Mouse (Mus musculus) limb, embryonic 10.5 days (tissue): ENCODE measurements around the gene Ucn3. TPM values are rescaled to one million over a fixed set of nuclear protein-coding genes. Genes with fewer than 3 reads are reported as not detected.
"Not testable (repeated sequence)": the region's sequence is repeated elsewhere in the genome, so short reads cannot be mapped to it uniquely, and the experiment has no call there.

ENCODE experiments used
- DNase-seq: peaks from one replicate; pipeline ENCODE4 v3.0.0-alpha.2; 2017; ENCODE audit warnings: low spot score
- H3K27ac ChIP-seq: fragments of 300-500 bp; sonication (generic); 2 replicates; pipeline ENCODE4 v1.5.1; 2016; ENCODE audit warnings: mild to moderate bottlenecking
- H3K27me3 ChIP-seq: fragments of 300-500 bp; sonication (generic); 2 replicates; pipeline ENCODE4 v1.6.1; 2016; ENCODE audit warnings: low read depth, mild to moderate bottlenecking; ENCODE audit not compliant: poor library complexity, severe bottlenecking
- H3K36me3 ChIP-seq: fragments of 300-500 bp; sonication (generic); 2 replicates; pipeline ENCODE4 v1.6.1; 2016; ENCODE audit warnings: mild to moderate bottlenecking, moderate library complexity
- H3K4me1 ChIP-seq: fragments of 300-500 bp; sonication (generic); 2 replicates; pipeline ENCODE4 v1.6.1; 2016
- H3K4me3 ChIP-seq: fragments of 300-500 bp; sonication (generic); 2 replicates; pipeline ENCODE4 v1.5.1; 2016; ENCODE audit warnings: mild to moderate bottlenecking, moderate library complexity
- H3K9me3 ChIP-seq: fragments of 300-500 bp; sonication (generic); replicated peaks from 2 replicates; pipeline ENCODE4 v1.6.1; 2016; ENCODE audit warnings: mild to moderate bottlenecking
- WGBS: fragments of 180-500 bp; shearing (Covaris S2); methylation state at CpG from one replicate; pipeline ENCODE4 v1.1.7; 2016; 5-methylcytosine and 5-hydroxymethylcytosine counted together
- polyA plus RNA-seq: library from polyadenylated mRNA; unstranded; fragments of >200 nt; fragmentation: Nextera tagmentation; extraction: Ambion mirVana; gene quantifications from 2 replicates; pipeline ENCODE4 v1.2.1, GENCODE M21; 2016

Ucn3 gene
- polyA plus RNA-seq, 1 experiment from 2014 or later = 0.09 TPM

DNA sequence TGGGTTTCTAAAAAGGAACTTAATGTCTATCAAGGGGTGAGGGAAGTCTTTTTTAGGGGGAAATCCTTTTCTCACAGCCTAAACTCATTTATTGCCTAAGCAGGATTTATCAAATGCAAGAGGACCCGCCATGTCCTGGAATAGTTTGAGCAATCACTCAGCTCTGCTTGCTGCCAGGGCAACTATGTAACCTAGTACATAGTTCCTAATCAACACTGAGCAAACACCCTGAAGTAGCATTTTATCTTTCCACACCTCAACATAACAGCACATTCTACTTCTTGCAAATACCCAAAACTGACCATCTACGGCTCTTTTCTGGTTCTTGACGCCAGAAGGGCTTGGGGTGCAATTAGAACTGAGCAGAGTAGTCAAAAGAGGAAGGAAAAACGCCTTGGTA, 36.9 kb downstream of the Ucn3 start:
- H3K27me3 ChIP-seq = no peaks in the 10 kb centered on the region
- no peak overlapping the region for H3K27ac ChIP-seq
- no peak for DNase-seq
- H3K4me1 ChIP-seq = no peaks in the 10 kb centered on the region
- peaks cover 72% of the 10 kb centered on the region for H3K36me3 ChIP-seq
- no peaks in the 10 kb centered on the region for H3K9me3 ChIP-seq
- no peak overlapping the region for H3K4me3 ChIP-seq
- 93% methylated on average over 4 of the region's 4 CpGs for WGBS

DNA sequence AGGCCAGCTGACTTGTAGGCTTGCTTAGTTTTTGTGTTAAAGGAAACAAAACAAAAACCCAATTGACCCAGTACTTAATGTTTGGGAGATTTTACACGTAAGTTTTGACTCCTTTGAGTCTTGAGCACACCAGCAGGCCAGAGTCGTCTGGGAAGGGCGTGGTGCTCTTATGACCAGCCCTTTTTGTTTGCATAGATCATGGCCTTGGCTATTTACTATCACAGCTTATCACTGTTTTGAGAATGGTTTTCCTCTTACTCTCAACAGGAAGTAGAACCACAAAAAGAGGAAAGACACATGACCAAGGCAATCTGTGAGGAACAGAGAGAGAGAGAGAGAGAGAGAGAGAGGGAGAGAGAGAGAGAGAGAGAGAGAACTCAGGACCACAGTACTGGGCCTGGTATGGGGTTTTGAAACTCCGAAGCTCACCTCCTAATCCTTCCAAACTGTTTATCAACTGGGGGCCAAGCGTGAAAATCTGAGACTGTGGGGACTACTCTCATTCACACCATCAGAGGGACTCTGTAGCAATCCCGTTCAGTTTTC, 37.9 kb downstream of the Ucn3 start:
- Histone ChIP-seq H3K27ac (no peak overlapping the region), H3K4me3 (no peak overlapping the region), H3K9me3 (no peaks in the 10 kb centered on the region), H3K4me1 (no peaks in the 10 kb centered on the region), H3K36me3 (peaks cover 70% of the 10 kb centered on the region), H3K27me3 (no peaks in the 10 kb centered on the region)
- DNase-seq = no peak
- 92% methylated on average over 6 of the region's 6 CpGs for WGBS

DNA sequence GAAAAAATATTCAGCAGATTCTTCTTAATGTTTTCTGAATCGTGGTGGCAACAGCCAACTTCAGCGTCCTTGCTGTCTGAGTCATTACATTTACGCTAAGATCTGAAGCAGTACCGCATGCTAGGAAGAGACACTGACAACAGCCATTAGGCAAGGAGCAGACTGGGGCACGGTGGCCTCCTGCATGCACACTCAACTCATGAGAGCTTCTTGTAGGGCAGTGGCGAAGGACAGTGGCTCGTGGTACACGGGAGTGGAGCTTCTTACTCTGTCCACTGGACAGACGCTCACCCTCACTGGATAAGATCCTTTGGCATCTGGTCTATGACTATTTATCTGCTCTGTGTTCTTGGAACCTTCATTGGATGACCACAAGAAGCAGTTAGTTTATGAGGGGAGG, 45.8 kb downstream of the Ucn3 start:
- no peak for DNase-seq
- Histone ChIP-seq H3K27me3 (no peaks in the 10 kb centered on the region), H3K9me3 (no peaks in the 10 kb centered on the region), H3K27ac (no peak overlapping the region), H3K4me3 (no peak overlapping the region), H3K36me3 (peaks cover 57% of the 10 kb centered on the region), H3K4me1 (peaks cover 4% of the 10 kb centered on the region; the same call in 1 of the 2 replicates)
- WGBS = 94% methylated on average over 9 of the region's 9 CpGs

DNA sequence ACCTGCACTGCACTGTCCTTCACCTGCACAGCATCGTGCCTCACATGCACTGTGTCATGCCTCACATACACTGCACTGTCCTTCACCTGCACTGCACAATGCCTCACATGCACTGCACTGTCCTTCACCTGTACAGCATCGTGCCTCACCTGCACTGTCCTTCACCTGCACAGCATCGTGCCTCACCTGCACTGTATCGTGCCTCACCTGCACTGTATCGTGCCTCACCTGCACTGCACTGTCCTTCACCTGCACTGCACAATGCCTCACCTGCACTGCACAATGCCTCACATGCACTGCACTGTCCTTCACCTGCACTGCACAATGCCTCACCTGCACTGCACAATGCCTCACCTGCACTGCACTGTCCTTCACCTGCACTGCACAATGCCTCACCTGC, 46.9 kb downstream of the Ucn3 start:
- WGBS = 94% methylated on average over 5 of the region's 5 CpGs
- not testable (repeated sequence) for H3K9me3 ChIP-seq, H3K27ac ChIP-seq, H3K27me3 ChIP-seq, H3K4me3 ChIP-seq, DNase-seq
- Histone ChIP-seq H3K4me1 (peaks cover 12% of the 10 kb centered on the region), H3K36me3 (peaks cover 53% of the 10 kb centered on the region)

DNA sequence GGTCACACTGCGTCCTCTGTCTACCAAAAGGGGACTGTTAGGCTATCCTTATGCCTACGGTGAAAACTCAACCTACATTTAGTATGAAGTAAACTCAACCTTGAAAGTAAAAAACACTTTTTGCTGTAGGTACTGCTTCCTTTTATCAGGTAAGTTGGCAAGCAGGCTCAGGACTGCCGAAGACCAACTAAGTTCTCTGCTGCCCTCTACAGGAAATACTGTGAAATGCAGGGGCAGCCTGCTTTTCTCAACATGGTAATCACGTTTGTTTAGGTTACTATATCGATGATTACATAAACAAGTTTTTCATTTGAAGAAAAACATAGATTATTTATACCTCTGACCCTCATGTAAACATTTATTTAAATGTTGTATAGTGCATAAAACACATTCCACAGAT, 48.2 kb downstream of the Ucn3 start:
- WGBS = 44% methylated on average over 5 of the region's 5 CpGs
- peak; percentile 78 for DNase-seq

DNA sequence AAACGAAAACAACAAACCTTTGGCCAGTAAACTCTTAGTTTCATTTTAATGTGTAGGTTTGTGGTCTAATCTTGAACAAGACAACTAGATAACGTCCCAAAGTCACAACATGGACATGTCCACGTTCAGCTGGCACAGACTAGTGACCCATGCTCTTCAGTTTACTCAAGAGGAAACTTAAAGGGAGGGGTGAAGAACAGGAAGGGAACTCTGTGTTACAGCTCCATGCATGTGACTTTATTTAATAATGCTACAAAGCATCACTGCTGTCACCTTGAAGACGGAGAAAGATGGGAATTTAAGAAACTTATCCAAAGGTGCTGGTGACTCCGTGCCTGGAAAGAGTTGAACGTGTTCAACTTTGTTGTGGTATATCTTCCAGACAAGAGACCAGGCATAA, 49.1 kb downstream of the Ucn3 start:
- Histone ChIP-seq H3K27me3 (no peaks in the 10 kb centered on the region), H3K27ac (no peak overlapping the region), H3K4me3 (no peak overlapping the region), H3K4me1 (peaks cover 22% of the 10 kb centered on the region), H3K9me3 (no peaks in the 10 kb centered on the region), H3K36me3 (peaks cover 49% of the 10 kb centered on the region)
- no peak for DNase-seq
- 94% methylated on average over 6 of the region's 6 CpGs for WGBS

More for the DNA sequence above, 48.2 kb downstream of the Ucn3 start:
- H3K27me3 ChIP-seq = no peaks in the 10 kb centered on the region
- no peaks in the 10 kb centered on the region for H3K9me3 ChIP-seq
- H3K27ac ChIP-seq = no peak overlapping the region
- H3K4me1 ChIP-seq = peaks cover 16% of the 10 kb centered on the region
- no peak overlapping the region for H3K4me3 ChIP-seq
- peaks cover 49% of the 10 kb centered on the region for H3K36me3 ChIP-seq

DNA sequence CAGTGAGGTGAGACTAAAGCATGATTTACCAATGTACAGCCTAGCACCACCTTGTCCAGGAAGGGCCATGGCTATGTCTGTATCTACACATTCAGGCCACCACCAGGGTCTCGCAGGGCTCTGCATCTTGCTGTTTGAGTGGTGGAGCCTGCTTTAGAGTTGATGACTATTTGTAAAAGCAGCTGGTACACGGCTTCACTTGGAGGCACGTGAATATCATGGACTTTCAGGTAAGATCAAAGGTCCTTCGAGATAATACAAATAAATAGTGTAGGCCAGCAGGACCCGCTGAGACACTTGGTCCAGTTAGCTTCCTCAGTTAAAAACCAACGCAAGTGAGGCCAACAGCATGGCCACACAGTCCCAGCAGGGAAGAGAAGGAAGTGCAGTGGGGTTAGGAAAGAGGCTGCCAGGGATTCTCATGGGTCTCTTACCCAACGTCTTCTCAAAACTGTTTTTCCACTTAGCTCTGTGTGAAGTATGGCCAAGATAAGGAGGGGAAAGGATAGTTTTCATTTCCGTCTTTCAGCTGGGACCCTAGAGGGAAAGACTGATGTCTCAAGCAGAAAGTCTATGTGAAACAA, 49.7 kb downstream of the Ucn3 start:
- Histone ChIP-seq H3K4me1 (peaks cover 22% of the 10 kb centered on the region), H3K27ac (no peak overlapping the region), H3K9me3 (no peaks in the 10 kb centered on the region), H3K27me3 (no peaks in the 10 kb centered on the region), H3K4me3 (no peak overlapping the region), H3K36me3 (peaks cover 44% of the 10 kb centered on the region)
- DNase-seq = no peak
- WGBS = 90% methylated on average over 8 of the region's 8 CpGs

DNA sequence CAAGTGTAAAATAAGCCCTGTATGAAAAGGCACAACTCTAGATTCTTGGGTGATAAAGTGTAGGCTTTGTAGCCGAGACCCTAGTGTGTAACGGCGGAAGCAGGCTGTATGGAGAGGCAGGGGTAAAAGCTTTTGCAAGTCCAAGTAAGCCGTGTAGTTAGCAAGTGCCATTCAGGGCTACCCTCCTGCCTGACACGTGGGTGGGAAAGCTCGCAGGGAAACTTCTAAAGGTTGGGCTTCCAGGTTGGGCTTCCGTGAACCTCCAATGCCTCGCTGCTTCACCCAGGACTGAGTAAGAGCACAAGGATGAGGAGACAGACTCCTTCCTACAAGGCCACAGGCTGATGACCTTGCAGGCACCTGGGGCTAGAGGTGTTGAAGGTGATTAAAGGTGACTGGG, 50.6 kb downstream of the Ucn3 start:
- WGBS = 70% methylated on average over 8 of the region's 8 CpGs
- peaks cover 41% of the 10 kb centered on the region for H3K36me3 ChIP-seq
- H3K27me3 ChIP-seq = no peaks in the 10 kb centered on the region
- H3K4me3 ChIP-seq = no peak overlapping the region
- H3K27ac ChIP-seq = no peak overlapping the region
- H3K4me1 ChIP-seq = peaks cover 26% of the 10 kb centered on the region
- DNase-seq = no peak
- H3K9me3 ChIP-seq = no peaks in the 10 kb centered on the region

DNA sequence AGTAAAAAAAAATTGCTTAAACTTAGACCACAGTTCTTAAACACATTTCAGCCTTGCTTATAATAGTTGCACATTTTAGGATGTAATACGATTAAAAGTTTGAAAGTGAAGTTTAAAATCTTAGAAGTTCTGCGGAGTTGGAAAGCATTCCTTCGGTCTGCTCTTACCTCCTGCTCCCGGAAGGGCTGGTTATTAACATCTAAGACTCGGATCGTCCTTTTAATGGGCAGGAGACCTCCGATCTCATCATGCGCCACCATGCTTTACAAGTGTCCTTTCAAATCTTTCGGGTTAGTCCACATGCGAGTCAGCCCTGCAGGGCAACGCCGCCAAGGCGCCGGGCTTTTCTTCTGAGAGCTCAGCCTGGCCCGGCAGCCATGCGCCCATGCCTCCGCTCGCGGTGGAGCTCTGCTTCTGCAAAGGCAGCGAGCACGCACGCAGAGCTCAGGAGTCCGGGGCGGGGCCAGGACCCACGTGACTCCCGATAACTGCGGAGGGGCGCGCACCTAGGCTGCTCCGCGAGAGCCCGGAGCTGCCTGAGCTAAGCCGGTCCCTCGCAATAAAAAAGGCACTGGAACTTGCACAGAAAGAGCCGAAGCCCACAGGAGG, 51.9 kb downstream of the Ucn3 start:
- peak; percentile 97 for DNase-seq
- Histone ChIP-seq H3K4me1 (peaks cover 26% of the 10 kb centered on the region), H3K27ac (peak overlapping the region; percentile 79), H3K27me3 (no peaks in the 10 kb centered on the region), H3K36me3 (peaks cover 39% of the 10 kb centered on the region), H3K4me3 (peak overlapping the region; percentile 52), H3K9me3 (no peaks in the 10 kb centered on the region)
- WGBS = under 1% methylated on average over 35 of the region's 35 CpGs

DNA sequence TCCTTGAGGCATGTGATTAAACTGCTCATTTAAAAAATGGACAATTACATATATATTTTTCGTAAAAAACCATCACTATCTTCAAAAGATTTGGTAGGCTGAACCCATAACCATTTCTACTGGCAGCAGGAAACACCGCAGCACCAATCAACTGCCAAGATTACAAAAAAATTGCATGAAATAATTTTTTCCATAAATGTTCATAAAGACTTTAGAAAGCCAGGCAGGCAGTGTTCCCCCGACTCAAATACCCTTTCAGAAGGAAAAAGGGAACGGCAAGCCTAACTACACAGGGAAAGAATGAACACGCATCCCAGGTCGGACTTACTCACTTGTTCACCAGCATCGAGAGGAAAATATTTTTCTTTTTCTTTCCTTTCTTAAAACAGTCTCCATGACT, 52.5 kb downstream of the Ucn3 start:
- no peak for DNase-seq
- Histone ChIP-seq H3K9me3 (no peaks in the 10 kb centered on the region), H3K4me1 (peaks cover 26% of the 10 kb centered on the region), H3K4me3 (peak overlapping the region; percentile 52), H3K27ac (peak overlapping the region; percentile 79), H3K27me3 (no peaks in the 10 kb centered on the region), H3K36me3 (peaks cover 41% of the 10 kb centered on the region)
- WGBS = 26% methylated on average over 7 of the region's 7 CpGs

DNA sequence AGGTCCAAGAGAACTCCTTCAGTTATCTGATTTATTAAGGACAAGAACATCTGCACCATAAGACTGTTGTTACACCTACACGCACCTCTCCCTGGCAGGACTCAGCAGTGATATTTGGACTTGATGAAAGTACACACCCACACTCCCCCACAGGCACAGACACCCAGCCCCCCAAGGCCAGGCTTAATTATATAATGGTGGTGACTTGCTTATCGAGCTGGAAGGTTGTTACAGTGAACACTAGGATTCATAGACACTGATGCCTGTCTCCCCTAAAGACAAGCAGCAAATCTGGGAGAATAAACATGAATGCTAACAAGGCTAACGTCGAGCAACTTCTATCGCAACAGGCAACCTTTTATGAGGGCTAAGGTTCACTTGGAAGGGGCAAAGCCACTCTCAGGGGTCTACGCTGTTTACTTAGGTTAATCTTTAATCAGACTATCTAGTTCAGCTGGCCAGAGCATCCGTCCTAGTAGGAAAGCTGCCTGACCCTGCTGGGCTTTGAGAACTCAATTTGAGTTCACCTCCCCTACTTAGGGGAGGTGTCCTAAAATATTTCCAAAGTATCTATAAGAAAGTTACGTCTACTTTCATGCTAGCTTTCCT, 53.6 kb downstream of the Ucn3 start:
- Histone ChIP-seq H3K27me3 (no peaks in the 10 kb centered on the region), H3K4me1 (peaks cover 26% of the 10 kb centered on the region), H3K36me3 (peaks cover 51% of the 10 kb centered on the region), H3K9me3 (no peaks in the 10 kb centered on the region), H3K27ac (peak overlapping the region; percentile 19; the same call in 1 of the 2 replicates), H3K4me3 (peak overlapping the region; percentile 52)
- 64% methylated on average over 8 of the region's 8 CpGs for WGBS
- DNase-seq = no peak
